Mouse (Mus musculus) heart, postnatal 0 days (tissue): Measurements from ENCODE around the gene Invs.

Experiments used
- CTCF ChIP-seq: IDR thresholded peaks from 2 replicates; pipeline ENCODE4 v1.5.1; 2016; ENCODE audit warnings: antibody characterized with exemption, control low read depth, low read depth
- EP300 ChIP-seq: IDR thresholded peaks from 2 replicates; pipeline ENCODE4 v1.6.1; 2016; ENCODE audit warnings: antibody characterized with exemption, low read depth

- TF ChIP-seq CTCF (no peak), EP300 (no peak)
These were observed 178.9 kb downstream of the Invs start for GRCm38 (mm10) chr4:48458436-48458835.
